Mouse (Mus musculus) hindbrain, embryonic 10.5 days (tissue): ENCODE measurements around the gene Foxj3. TPM values are rescaled to one million over a fixed set of nuclear protein-coding genes. Genes with fewer than 3 reads are reported as not detected.
A peak's percentile ranks its signal among the peaks of the same experiment; 100 is the strongest.

ENCODE experiments used
- DNase-seq: peaks from one replicate; pipeline ENCODE4 v3.0.0-alpha.2; 2017; ENCODE audit warnings: low spot score
- H3K27ac ChIP-seq: fragments of 300-500 bp; sonication (generic); 2 replicates; pipeline ENCODE4 v1.5.1; 2016; ENCODE audit warnings: mild to moderate bottlenecking, moderate library complexity
- H3K27me3 ChIP-seq: fragments of 300-500 bp; sonication (generic); 2 replicates; pipeline ENCODE4 v1.6.1; 2016; ENCODE audit warnings: mild to moderate bottlenecking; ENCODE audit not compliant: poor library complexity, insufficient read depth, severe bottlenecking
- H3K36me3 ChIP-seq: fragments of 300-500 bp; sonication (generic); 2 replicates; pipeline ENCODE4 v1.6.1; 2016; ENCODE audit warnings: mild to moderate bottlenecking, moderate library complexity
- H3K4me1 ChIP-seq: fragments of 300-500 bp; sonication (generic); replicated peaks from 2 replicates; pipeline ENCODE4 v1.6.1; 2016; ENCODE audit warnings: mild to moderate bottlenecking
- H3K4me3 ChIP-seq: fragments of 300-500 bp; sonication (generic); 2 replicates; pipeline ENCODE4 v1.5.1; 2016; ENCODE audit warnings: mild to moderate bottlenecking, moderate library complexity
- H3K9me3 ChIP-seq: fragments of 300-500 bp; sonication (generic); 2 replicates; pipeline ENCODE4 v1.6.1; 2016; ENCODE audit warnings: mild to moderate bottlenecking, moderate library complexity
- WGBS: fragments of 180-500 bp; shearing (Covaris S2); methylation state at CpG from one replicate; pipeline ENCODE4 v1.1.7; 2016; 5-methylcytosine and 5-hydroxymethylcytosine counted together
- polyA plus RNA-seq: library from polyadenylated mRNA; unstranded; fragments of >200 nt; fragmentation: Nextera tagmentation; extraction: Ambion mirVana; gene quantifications from 2 replicates; pipeline ENCODE4 v1.2.1, GENCODE M21; 2016

Foxj3 gene
- polyA plus RNA-seq, 1 experiment from 2014 or later: 17.7 TPM

DNA sequence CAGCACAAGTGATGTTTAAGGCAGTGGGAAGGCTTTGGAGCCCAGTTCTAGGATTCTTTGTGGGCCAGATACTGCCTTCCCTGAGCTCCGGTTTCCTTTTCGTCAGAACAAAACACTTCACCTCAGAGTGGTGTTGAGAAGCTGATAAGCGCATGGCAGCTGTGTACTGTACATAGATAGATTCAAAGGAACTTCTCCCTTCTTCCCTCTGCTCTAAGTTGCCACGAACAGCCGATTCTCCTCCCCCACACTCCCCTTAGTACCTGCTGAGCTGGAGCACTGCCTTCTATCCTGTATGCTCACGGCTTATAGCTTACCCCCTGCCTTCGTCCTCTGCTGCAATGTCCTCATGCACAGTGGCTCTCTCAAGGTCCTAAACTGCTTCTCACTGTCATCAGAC lies 95.9 kb downstream of the Foxj3 start:
- Histone ChIP-seq H3K27me3 (no peaks in the 10 kb centered on the region), H3K4me1 (peaks cover 40% of the 10 kb centered on the region), H3K36me3 (peaks cover 26% of the 10 kb centered on the region), H3K4me3 (no peak overlapping the region), H3K9me3 (no peaks in the 10 kb centered on the region), H3K27ac (peak overlapping the region; percentile 14; the same call in 1 of the 2 replicates)
- DNase-seq: no peak
- WGBS: 64% methylated on average over 7 of the region's 7 CpGs

GRCm38 (mm10) chr4:119633342-119633741 lies 96.5 kb downstream of the Foxj3 start:
- Histone ChIP-seq H3K4me3 (no peak overlapping the region), H3K4me1 (peaks cover 40% of the 10 kb centered on the region), H3K36me3 (peaks cover 26% of the 10 kb centered on the region), H3K27me3 (no peaks in the 10 kb centered on the region), H3K27ac (no peak overlapping the region), H3K9me3 (no peaks in the 10 kb centered on the region)
- 70% methylated on average over 7 of the region's 7 CpGs for WGBS
- no peak for DNase-seq

- no peaks in the 10 kb centered on the region for H3K9me3 ChIP-seq
- no peak overlapping the region for H3K4me3 ChIP-seq
- no peak for DNase-seq
- H3K36me3 ChIP-seq: peaks cover 25% of the 10 kb centered on the region
- WGBS: 90% methylated on average over 3 of the region's 3 CpGs
- no peak overlapping the region for H3K27ac ChIP-seq
- H3K4me1 ChIP-seq: peaks cover 40% of the 10 kb centered on the region
- H3K27me3 ChIP-seq: no peaks in the 10 kb centered on the region
These were observed 97.1 kb downstream of the Foxj3 start for GRCm38 (mm10) chr4:119633948-119634347.

DNA sequence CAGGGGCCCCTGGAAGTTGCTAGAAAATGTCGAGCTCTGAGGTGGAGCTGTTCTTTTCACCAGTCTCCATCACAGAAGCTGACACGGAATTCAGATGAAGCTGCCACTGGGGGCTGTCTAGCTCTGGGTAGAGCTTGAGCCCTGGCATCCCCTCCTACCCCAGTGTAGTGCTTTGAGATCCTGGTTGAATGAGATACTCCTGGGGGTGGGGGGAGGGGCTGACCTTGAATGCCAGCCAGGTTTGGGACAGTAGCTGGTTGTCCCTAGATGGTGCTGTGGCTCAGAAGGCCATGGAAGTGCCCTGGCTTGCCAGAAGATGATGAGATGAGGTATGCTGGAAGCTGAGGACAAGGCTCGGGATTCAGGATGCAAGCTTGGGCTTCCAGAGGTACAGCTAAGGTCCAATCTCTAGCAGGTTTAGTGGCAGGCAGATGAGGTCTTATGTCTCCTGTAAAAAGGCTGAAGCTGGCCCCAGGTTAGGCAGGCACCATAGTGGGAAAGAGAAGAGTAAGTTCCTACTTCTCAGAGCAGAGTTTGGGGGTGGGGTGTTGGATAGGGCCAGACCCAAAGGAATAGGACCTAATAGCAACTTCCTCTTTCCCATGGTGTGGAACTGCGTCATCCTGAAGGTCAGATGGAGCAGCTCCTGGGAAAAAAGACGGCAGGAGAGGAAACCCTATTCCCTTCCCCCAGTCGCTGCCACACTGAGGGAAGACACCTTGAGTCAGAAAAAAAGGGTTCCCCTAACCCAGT lies 98.3 kb downstream of the Foxj3 start:
- no peak for DNase-seq
- no peaks in the 10 kb centered on the region for H3K9me3 ChIP-seq
- no peak overlapping the region for H3K4me3 ChIP-seq
- 70% methylated on average over 6 of the region's 6 CpGs for WGBS
- H3K27me3 ChIP-seq: no peaks in the 10 kb centered on the region
- H3K4me1 ChIP-seq: peaks cover 40% of the 10 kb centered on the region
- no peak overlapping the region for H3K27ac ChIP-seq
- peaks cover 14% of the 10 kb centered on the region; the same call in 1 of the 2 replicates for H3K36me3 ChIP-seq

DNA sequence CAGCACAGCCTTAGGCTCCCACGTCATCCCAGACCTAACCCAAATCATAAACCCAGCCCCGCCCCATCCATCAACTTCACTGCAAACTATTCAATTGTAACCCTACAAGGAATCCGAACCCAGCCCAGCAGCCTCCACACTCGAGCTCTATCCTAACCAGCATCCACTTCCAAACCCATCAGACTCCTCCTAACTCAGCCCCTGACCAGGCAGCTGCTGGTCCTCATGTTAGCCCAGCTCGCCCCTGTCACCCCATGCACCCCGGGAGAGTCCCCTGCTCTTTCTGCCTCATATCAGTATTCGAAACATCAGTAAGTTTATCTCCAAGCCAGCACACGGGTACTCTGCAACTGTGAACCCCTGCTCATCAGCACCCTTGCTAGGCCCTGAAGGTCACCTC lies 98.9 kb downstream of the Foxj3 start:
- Histone ChIP-seq H3K36me3 (peaks cover 10% of the 10 kb centered on the region; the same call in 1 of the 2 replicates), H3K27ac (no peak overlapping the region), H3K4me3 (no peak overlapping the region), H3K27me3 (no peaks in the 10 kb centered on the region), H3K4me1 (peaks cover 40% of the 10 kb centered on the region), H3K9me3 (no peaks in the 10 kb centered on the region)
- 83% methylated on average over 8 of the region's 8 CpGs for WGBS
- no peak for DNase-seq

GRCm38 (mm10) chr4:119636731-119637130 lies 99.9 kb downstream of the Foxj3 start:
- no peak for DNase-seq
- Histone ChIP-seq H3K9me3 (no peaks in the 10 kb centered on the region), H3K36me3 (no peaks in the 10 kb centered on the region), H3K27me3 (no peaks in the 10 kb centered on the region), H3K4me1 (peaks cover 33% of the 10 kb centered on the region), H3K27ac (no peak overlapping the region), H3K4me3 (no peak overlapping the region)
- 90% methylated on average over 7 of the region's 7 CpGs for WGBS

GRCm38 (mm10) chr4:119637176-119637845 lies 100.5 kb downstream of the Foxj3 start, which contains the start of gene Guca2a:
Gene Guca2a, plus strand, starts transcription at chr4:119637704.
- 71% methylated on average over 4 of the region's 4 CpGs for WGBS
- peaks cover 29% of the 10 kb centered on the region for H3K4me1 ChIP-seq
- H3K27ac ChIP-seq: no peak within 1 kb of the TSS
- no peaks in the 10 kb centered on the region for H3K9me3 ChIP-seq
- H3K36me3 ChIP-seq: no peaks in the 10 kb centered on the region
- no peak within 1 kb of the TSS for H3K4me3 ChIP-seq
- H3K27me3 ChIP-seq: no peaks in the 10 kb centered on the region
- no peak for DNase-seq

- Histone ChIP-seq H3K4me1 (peaks cover 23% of the 10 kb centered on the region), H3K27ac (no peak overlapping the region), H3K36me3 (no peaks in the 10 kb centered on the region), H3K4me3 (no peak overlapping the region), H3K27me3 (no peaks in the 10 kb centered on the region), H3K9me3 (peaks cover 5% of the 10 kb centered on the region)
- 85% methylated on average over 6 of the region's 6 CpGs for WGBS
- no peak for DNase-seq
These were observed 101.1 kb downstream of the Foxj3 start for GRCm38 (mm10) chr4:119637946-119638345.

DNA sequence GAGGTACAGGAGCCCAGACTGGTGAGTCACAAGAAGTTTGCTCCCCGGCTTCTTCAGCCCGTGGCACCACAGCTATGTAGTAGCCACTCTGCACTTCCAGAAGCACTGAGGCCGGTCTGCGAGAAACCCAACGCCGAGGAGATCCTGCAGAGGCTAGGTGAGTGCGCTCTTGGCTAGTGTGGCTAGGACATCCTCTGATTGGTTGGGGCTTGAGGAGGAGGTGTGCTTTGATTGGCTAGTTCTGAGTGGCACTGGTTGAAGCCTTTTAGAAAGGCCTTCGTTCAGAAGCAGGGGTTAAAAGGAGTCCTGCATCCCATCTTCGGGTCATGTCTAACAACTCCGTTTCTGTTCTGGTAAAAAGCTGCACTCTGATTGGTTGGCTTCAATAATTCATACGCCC lies 101.9 kb downstream of the Foxj3 start:
- Histone ChIP-seq H3K36me3 (no peaks in the 10 kb centered on the region), H3K4me3 (no peak overlapping the region), H3K27me3 (no peaks in the 10 kb centered on the region), H3K4me1 (peaks cover 16% of the 10 kb centered on the region; the same call in 1 of the 2 replicates), H3K27ac (no peak overlapping the region), H3K9me3 (peaks cover 8% of the 10 kb centered on the region)
- no peak for DNase-seq
- WGBS: 58% methylated on average over 11 of the region's 11 CpGs

DNA sequence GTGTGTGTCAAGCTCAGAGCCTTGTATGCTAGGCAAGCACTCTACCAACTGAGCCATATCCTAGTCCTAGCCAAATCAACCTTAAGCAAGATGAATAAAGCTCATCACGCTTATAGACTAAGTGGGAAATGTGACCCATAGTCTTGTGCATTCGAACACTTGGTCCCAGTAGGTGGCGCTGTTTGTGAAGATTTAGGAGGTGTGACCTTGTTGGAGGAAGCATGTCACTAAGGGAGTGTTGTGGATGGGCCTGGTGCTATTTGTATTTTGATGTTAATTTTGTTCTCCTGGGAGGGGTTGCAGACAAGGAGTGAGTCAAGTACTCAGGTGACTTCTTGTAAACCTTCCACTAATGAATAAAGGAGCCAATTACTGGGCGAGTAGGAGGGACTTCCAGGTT lies 105.9 kb downstream of the Foxj3 start:
- Histone ChIP-seq H3K4me1 (no peaks in the 10 kb centered on the region), H3K9me3 (peaks cover 8% of the 10 kb centered on the region), H3K4me3 (no peak overlapping the region), H3K36me3 (no peaks in the 10 kb centered on the region), H3K27me3 (no peaks in the 10 kb centered on the region), H3K27ac (no peak overlapping the region)
- 83% methylated on average over 4 of the region's 4 CpGs for WGBS
- no peak for DNase-seq

GRCm38 (mm10) chr4:119657011-119657410 lies 120.2 kb downstream of the Foxj3 start:
- DNase-seq: no peak
- H3K4me1 ChIP-seq: no peaks in the 10 kb centered on the region
- no peak overlapping the region for H3K4me3 ChIP-seq
- 75% methylated on average over 1 of the region's 1 CpGs for WGBS
- no peak overlapping the region for H3K27ac ChIP-seq
- peaks cover 13% of the 10 kb centered on the region for H3K9me3 ChIP-seq
- no peaks in the 10 kb centered on the region for H3K27me3 ChIP-seq
- H3K36me3 ChIP-seq: no peaks in the 10 kb centered on the region

GRCm38 (mm10) chr4:119658246-119658645 lies 121.4 kb downstream of the Foxj3 start:
- Histone ChIP-seq H3K27me3 (no peaks in the 10 kb centered on the region), H3K4me1 (no peaks in the 10 kb centered on the region), H3K4me3 (no peak overlapping the region), H3K36me3 (no peaks in the 10 kb centered on the region), H3K27ac (no peak overlapping the region), H3K9me3 (peaks cover 7% of the 10 kb centered on the region)
- WGBS: 63% methylated on average over 2 of the region's 2 CpGs
- DNase-seq: no peak

DNA sequence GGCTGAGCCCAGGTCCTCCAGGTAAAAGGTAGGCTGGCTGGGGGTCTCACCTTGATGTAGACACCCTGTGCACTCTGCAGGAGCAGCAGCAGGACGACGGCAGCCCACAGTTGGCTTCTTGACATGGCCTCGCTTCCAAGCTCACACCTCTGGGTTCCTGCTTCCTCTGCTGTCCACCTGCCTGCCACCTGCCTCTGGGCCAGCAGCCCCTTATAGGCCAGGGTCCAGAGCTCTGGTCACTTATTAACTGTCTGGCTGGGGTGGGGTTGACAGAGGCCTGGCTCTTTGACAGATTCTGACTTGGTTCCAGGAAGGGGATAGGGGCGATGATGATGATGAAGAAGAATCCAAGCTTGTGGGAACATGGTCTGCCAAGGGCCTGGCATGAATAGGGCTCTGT lies 121.9 kb downstream of the Foxj3 start, which contains the start of gene Guca2b:
Gene Guca2b (minus strand): TSS at position 224 of the 400 bp plus-strand sequence.
- no peak within 1 kb of the TSS for H3K4me3 ChIP-seq
- whole genome bisulfite sequencing: 88% methylated on average over 4 of the region's 4 CpGs

More for the DNA sequence above, 121.9 kb downstream of the Foxj3 start, which contains the start of gene Guca2b:
- Histone ChIP-seq H3K9me3 (peaks cover 2% of the 10 kb centered on the region), H3K27me3 (no peaks in the 10 kb centered on the region), H3K4me1 (no peaks in the 10 kb centered on the region), H3K27ac (no peak within 1 kb of the TSS), H3K36me3 (no peaks in the 10 kb centered on the region)
- DNase-seq: no peak
